Mouse (Mus musculus): ENCODE results near the gene Rex1bd. TPM values are rescaled to one million over a fixed set of nuclear protein-coding genes. Genes with fewer than 3 reads are reported as not detected.

Gene Rex1bd
- total RNA-seq (2014; rRNA removed) (140 TPM in 2 replicates), polyA plus RNA-seq (2015; fragmentation: Nextera tagmentation; extraction: Ambion mirVana) (188 and 190 TPM in 2 replicates)

GRCm38 (mm10) chr8:70506328-70507026 lies at the start of gene Rex1bd:
Gene Rex1bd (minus strand): TSS chr8:70506752.
- peak within 1 kb of the TSS; percentile 66 for H3K4me3 ChIP-seq (ENCODE audit: low read length)
- WGBS = 1% methylated on average over 40 of the region's 40 CpGs
- no peaks in the 10 kb centered on the region for H3K9me3 ChIP-seq (ENCODE audit: low read length)
- H3K27ac ChIP-seq = peak within 1 kb of the TSS; percentile 94
- H3K4me1 ChIP-seq (ENCODE audit: insufficient read depth, low read length) = peaks cover 14% of the 10 kb centered on the region; the same call in 1 of the 2 replicates
- ATAC-seq = peak; percentile 86
- H3K9ac ChIP-seq (replicated peaks; ENCODE audit: low read length) = peak within 1 kb of the TSS; percentile 78
- peak; percentile 91 for TF ChIP-seq CTCF (IDR thresholded peaks at IDR 0.05; ENCODE audit: low read depth)
- peaks cover 15% of the 10 kb centered on the region; the same call in 1 of the 2 replicates for H3K36me3 ChIP-seq (ENCODE audit: insufficient read depth, low read length)
- peak within 1 kb of the TSS; percentile 84 for H3K4me2 ChIP-seq (ENCODE audit: low read depth, low read length)
- 0 out of 2 replicates have a peak, but pooled peaks cover 8% of the 10 kb centered on the region for H3K27me3 ChIP-seq (ENCODE audit: insufficient read depth, low read length)
- peak; percentile 95 for DNase-seq (ENCODE audit: low spot score)

- H3K9ac ChIP-seq (replicated peaks; ENCODE audit: low read length) = no peak overlapping the region
- H3K4me2 ChIP-seq (ENCODE audit: low read depth, low read length) = no peak overlapping the region
- H3K27me3 ChIP-seq (ENCODE audit: insufficient read depth, low read length) = no peaks in the 10 kb centered on the region
- no peak for TF ChIP-seq CTCF (IDR thresholded peaks at IDR 0.05; ENCODE audit: low read depth)
- no peak overlapping the region for H3K4me3 ChIP-seq (ENCODE audit: low read length)
- H3K36me3 ChIP-seq (ENCODE audit: insufficient read depth, low read length) = no peaks in the 10 kb centered on the region
- WGBS = 91% methylated on average over 4 of the region's 4 CpGs
- peaks cover 16% of the 10 kb centered on the region for H3K4me1 ChIP-seq (ENCODE audit: insufficient read depth, low read length)
- H3K27ac ChIP-seq = no peak overlapping the region
- DNase-seq (ENCODE audit: low spot score) = no peak
- no peaks in the 10 kb centered on the region for H3K9me3 ChIP-seq (ENCODE audit: low read length)
- ATAC-seq = no peak
Observed at GRCm38 (mm10) chr8:70555079-70555747, 48.7 kb upstream of the Rex1bd start.

- H3K4me3 ChIP-seq (ENCODE audit: low read length) = no peak overlapping the region
- DNase-seq (ENCODE audit: low spot score) = peak; percentile 66
- ATAC-seq = peak; percentile 34; the same call in 1 of the 2 replicates
- no peaks in the 10 kb centered on the region for H3K27me3 ChIP-seq (ENCODE audit: insufficient read depth, low read length)
- H3K27ac ChIP-seq = peak overlapping the region; percentile 28
- no peaks in the 10 kb centered on the region for H3K36me3 ChIP-seq (ENCODE audit: insufficient read depth, low read length)
- H3K4me1 ChIP-seq (ENCODE audit: insufficient read depth, low read length) = peaks cover 16% of the 10 kb centered on the region
- no peak overlapping the region for H3K9ac ChIP-seq (replicated peaks; ENCODE audit: low read length)
- H3K9me3 ChIP-seq (ENCODE audit: low read length) = no peaks in the 10 kb centered on the region
- no peak overlapping the region for H3K4me2 ChIP-seq (ENCODE audit: low read depth, low read length)
- no peak for TF ChIP-seq CTCF (IDR thresholded peaks at IDR 0.05; ENCODE audit: low read depth)
Observed at GRCm38 (mm10) chr8:70553740-70554139, 47.2 kb upstream of the Rex1bd start.

- Histone ChIP-seq H3K9ac (replicated peaks; ENCODE audit: low read length) (no peak overlapping the region), H3K27ac (no peak overlapping the region), H3K4me2 (ENCODE audit: low read depth, low read length) (no peak overlapping the region), H3K9me3 (ENCODE audit: low read length) (no peaks in the 10 kb centered on the region), H3K4me1 (ENCODE audit: insufficient read depth, low read length) (peaks cover 16% of the 10 kb centered on the region), H3K4me3 (ENCODE audit: low read length) (no peak overlapping the region), H3K27me3 (ENCODE audit: insufficient read depth, low read length) (no peaks in the 10 kb centered on the region), H3K36me3 (ENCODE audit: insufficient read depth, low read length) (no peaks in the 10 kb centered on the region)
- ATAC-seq (no peak), DNase-seq (ENCODE audit: low spot score) (no peak)
- TF ChIP-seq CTCF (IDR thresholded peaks at IDR 0.05; ENCODE audit: low read depth) = no peak
- WGBS = 40% methylated on average over 1 of the region's 1 CpGs
Observed at GRCm38 (mm10) chr8:70552836-70553235, 46.3 kb upstream of the Rex1bd start.

GRCm38 (mm10) chr8:70551558-70552161 lies 45.1 kb upstream of the Rex1bd start:
- no peak for TF ChIP-seq CTCF (IDR thresholded peaks at IDR 0.05; ENCODE audit: low read depth)
- H3K4me1 ChIP-seq (ENCODE audit: insufficient read depth, low read length) = peaks cover 16% of the 10 kb centered on the region
- H3K9me3 ChIP-seq (ENCODE audit: low read length) = no peaks in the 10 kb centered on the region
- H3K36me3 ChIP-seq (ENCODE audit: insufficient read depth, low read length) = no peaks in the 10 kb centered on the region
- DNase-seq (ENCODE audit: low spot score) (no peak), ATAC-seq (no peak)
- H3K4me2 ChIP-seq (ENCODE audit: low read depth, low read length) = no peak overlapping the region
- 74% methylated on average over 3 of the region's 3 CpGs for WGBS
- no peak overlapping the region for H3K27ac ChIP-seq
- H3K4me3 ChIP-seq (ENCODE audit: low read length) = no peak overlapping the region
- H3K9ac ChIP-seq (replicated peaks; ENCODE audit: low read length) = no peak overlapping the region
- no peaks in the 10 kb centered on the region for H3K27me3 ChIP-seq (ENCODE audit: insufficient read depth, low read length)

GRCm38 (mm10) chr8:70549412-70550184 lies 43.0 kb upstream of the Rex1bd start:
- WGBS = 94% methylated on average over 10 of the region's 10 CpGs
- H3K4me2 ChIP-seq (ENCODE audit: low read depth, low read length) = no peak overlapping the region
- H3K9ac ChIP-seq (replicated peaks; ENCODE audit: low read length) = no peak overlapping the region
- no peaks in the 10 kb centered on the region for H3K9me3 ChIP-seq (ENCODE audit: low read length)
- H3K27ac ChIP-seq = no peak overlapping the region
- no peak for TF ChIP-seq CTCF (IDR thresholded peaks at IDR 0.05; ENCODE audit: low read depth)
- DNase-seq (ENCODE audit: low spot score) = no peak
- no peaks in the 10 kb centered on the region for H3K36me3 ChIP-seq (ENCODE audit: insufficient read depth, low read length)
- no peak for ATAC-seq
- peaks cover 16% of the 10 kb centered on the region for H3K4me1 ChIP-seq (ENCODE audit: insufficient read depth, low read length)
- H3K4me3 ChIP-seq (ENCODE audit: low read length) = no peak overlapping the region
- H3K27me3 ChIP-seq (ENCODE audit: insufficient read depth, low read length) = no peaks in the 10 kb centered on the region
